Mouse (Mus musculus): ENCODE measurements around the gene Wdr82. TPM values are rescaled to one million over a fixed set of nuclear protein-coding genes. Genes with fewer than 3 reads are reported as not detected.

Wdr82 gene
- polyA plus RNA-seq, 1 experiment from 2014 or later = 30.8 TPM

- Histone ChIP-seq H3K27me3 (peaks cover 7% of the 10 kb centered on the region), H3K36me3 (peaks cover 26% of the 10 kb centered on the region), H3K4me1 (no peaks in the 10 kb centered on the region; the same call in 1 of the 2 replicates), H3K9me3 (no peaks in the 10 kb centered on the region), H3K4me3 (no peak overlapping the region), H3K27ac (no peak overlapping the region), H3K4me2 (replicated peaks) (no peak overlapping the region), H3K9ac (no peak overlapping the region)
- ATAC-seq (ENCODE audit: insufficient number of reproducible peaks, insufficient read depth, low FRiP score, low TSS enrichment) = no peak
- 73% methylated on average over 9 of the region's 9 CpGs for WGBS
Observed at GRCm38 (mm10) chr9:106230051-106230733, 59.5 kb downstream of the Wdr82 start.

DNA sequence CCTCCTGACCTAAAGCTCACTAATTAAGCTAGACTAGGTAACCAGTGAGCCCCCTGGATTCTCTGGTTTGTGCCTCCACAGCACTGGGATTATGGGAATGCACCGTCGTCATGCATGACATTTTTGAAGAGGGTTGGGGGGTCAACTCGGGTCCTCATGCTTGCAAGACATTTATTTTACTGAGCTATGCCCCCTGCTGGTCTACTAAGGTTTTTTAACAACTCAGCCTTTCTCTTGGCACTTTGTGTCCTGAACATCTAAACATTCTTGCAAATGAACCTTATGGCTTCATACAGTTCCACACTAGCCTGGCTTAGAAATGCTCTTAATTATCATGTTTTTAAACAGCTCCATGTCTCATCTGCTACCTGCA lies 60.0 kb downstream of the Wdr82 start:
- Histone ChIP-seq H3K4me3 (no peak overlapping the region), H3K27me3 (peaks cover 1% of the 10 kb centered on the region; the same call in 1 of the 2 replicates), H3K4me2 (replicated peaks) (no peak overlapping the region), H3K36me3 (peaks cover 31% of the 10 kb centered on the region), H3K9me3 (no peaks in the 10 kb centered on the region), H3K27ac (no peak overlapping the region), H3K4me1 (no peaks in the 10 kb centered on the region; the same call in 1 of the 2 replicates), H3K9ac (no peak overlapping the region)
- ATAC-seq (ENCODE audit: insufficient number of reproducible peaks, insufficient read depth, low FRiP score, low TSS enrichment) = no peak
- WGBS = 50% methylated on average over 3 of the region's 3 CpGs

DNA sequence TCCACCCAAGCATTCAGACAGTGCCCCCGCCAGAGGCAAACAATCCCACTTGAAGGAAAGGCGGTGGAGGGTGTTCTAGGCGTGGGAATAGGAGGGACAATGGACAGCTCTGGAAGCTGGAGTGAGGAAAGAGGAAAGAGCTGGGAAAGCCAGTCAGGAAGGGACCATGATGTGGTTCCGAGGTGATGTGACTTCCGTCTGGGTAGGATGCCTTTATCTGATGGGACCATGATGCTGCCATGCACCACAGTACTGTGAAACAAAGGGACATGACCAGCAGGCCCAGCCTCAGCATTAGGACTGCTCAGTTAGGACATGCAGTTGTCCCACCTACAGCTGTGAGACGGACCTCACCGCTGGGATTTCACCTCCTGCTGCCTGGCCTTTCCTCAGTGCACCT lies 60.5 kb downstream of the Wdr82 start:
- H3K4me3 ChIP-seq = no peak overlapping the region
- no peak for ATAC-seq (ENCODE audit: insufficient number of reproducible peaks, insufficient read depth, low FRiP score, low TSS enrichment)
- H3K9ac ChIP-seq = no peak overlapping the region
- no peaks in the 10 kb centered on the region for H3K9me3 ChIP-seq
- 85% methylated on average over 7 of the region's 7 CpGs for WGBS
- H3K36me3 ChIP-seq = peaks cover 34% of the 10 kb centered on the region
- no peaks in the 10 kb centered on the region; the same call in 1 of the 2 replicates for H3K4me1 ChIP-seq
- no peak overlapping the region for H3K27ac ChIP-seq
- no peak overlapping the region for H3K4me2 ChIP-seq (replicated peaks)
- H3K27me3 ChIP-seq = no peaks in the 10 kb centered on the region

- WGBS = 86% methylated on average over 4 of the region's 4 CpGs
- H3K4me2 ChIP-seq (replicated peaks) = no peak overlapping the region
- no peaks in the 10 kb centered on the region; the same call in 1 of the 2 replicates for H3K4me1 ChIP-seq
- peaks cover 40% of the 10 kb centered on the region for H3K36me3 ChIP-seq
- H3K27me3 ChIP-seq = no peaks in the 10 kb centered on the region
- H3K27ac ChIP-seq = no peak overlapping the region
- H3K9ac ChIP-seq = no peak overlapping the region
- no peaks in the 10 kb centered on the region for H3K9me3 ChIP-seq
- ATAC-seq (ENCODE audit: insufficient number of reproducible peaks, insufficient read depth, low FRiP score, low TSS enrichment) = no peak
- no peak overlapping the region for H3K4me3 ChIP-seq
Observed at GRCm38 (mm10) chr9:106231816-106232215, 61.1 kb downstream of the Wdr82 start.

GRCm38 (mm10) chr9:106232956-106233355 lies 62.2 kb downstream of the Wdr82 start:
- no peak overlapping the region for H3K9ac ChIP-seq
- no peak overlapping the region for H3K4me2 ChIP-seq (replicated peaks)
- 94% methylated on average over 3 of the region's 3 CpGs for WGBS
- H3K27ac ChIP-seq = no peak overlapping the region
- H3K36me3 ChIP-seq = peaks cover 51% of the 10 kb centered on the region
- no peak for ATAC-seq (ENCODE audit: insufficient number of reproducible peaks, insufficient read depth, low FRiP score, low TSS enrichment)
- no peaks in the 10 kb centered on the region for H3K9me3 ChIP-seq
- no peak overlapping the region for H3K4me3 ChIP-seq
- H3K4me1 ChIP-seq = no peaks in the 10 kb centered on the region
- H3K27me3 ChIP-seq = no peaks in the 10 kb centered on the region

- Histone ChIP-seq H3K27me3 (no peaks in the 10 kb centered on the region), H3K9ac (no peak overlapping the region), H3K4me1 (no peaks in the 10 kb centered on the region), H3K36me3 (peaks cover 61% of the 10 kb centered on the region), H3K4me2 (replicated peaks) (no peak overlapping the region), H3K9me3 (no peaks in the 10 kb centered on the region), H3K27ac (no peak overlapping the region), H3K4me3 (no peak overlapping the region)
- WGBS = 79% methylated on average over 6 of the region's 6 CpGs
- ATAC-seq (ENCODE audit: insufficient number of reproducible peaks, insufficient read depth, low FRiP score, low TSS enrichment) = no peak
Observed at GRCm38 (mm10) chr9:106233953-106234352, 63.2 kb downstream of the Wdr82 start.

DNA sequence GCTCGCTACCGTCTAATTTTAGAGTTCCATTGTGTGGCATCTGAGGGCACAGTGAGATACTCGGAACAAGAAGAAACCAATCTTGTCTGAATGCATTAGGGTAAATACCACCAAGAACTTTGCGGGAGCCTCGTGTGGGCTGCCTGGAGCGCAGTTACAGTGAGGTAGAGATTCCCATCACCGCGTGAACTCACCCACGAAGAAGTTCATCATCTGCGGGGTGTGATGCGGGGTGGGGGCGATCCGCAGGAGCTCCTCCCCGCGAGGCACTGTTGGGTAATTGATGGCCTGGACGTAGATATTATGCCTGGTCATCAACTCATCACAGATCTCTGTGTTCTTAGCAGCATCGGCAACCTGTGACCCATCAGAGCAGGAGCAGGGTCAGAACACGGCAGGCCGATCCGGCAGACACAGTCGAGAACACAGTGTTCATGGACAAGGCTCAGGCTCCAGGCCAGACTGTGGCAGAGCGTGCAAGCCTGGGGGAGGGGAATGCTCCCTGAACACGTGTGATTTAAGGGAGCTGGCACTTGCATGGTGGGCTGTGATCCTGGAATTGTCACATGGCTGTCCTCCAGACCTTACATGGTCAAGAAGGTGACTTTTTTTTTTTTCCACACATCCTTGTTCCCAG lies 64.6 kb downstream of the Wdr82 start:
- no peak for ATAC-seq (ENCODE audit: insufficient number of reproducible peaks, insufficient read depth, low FRiP score, low TSS enrichment)

DNA sequence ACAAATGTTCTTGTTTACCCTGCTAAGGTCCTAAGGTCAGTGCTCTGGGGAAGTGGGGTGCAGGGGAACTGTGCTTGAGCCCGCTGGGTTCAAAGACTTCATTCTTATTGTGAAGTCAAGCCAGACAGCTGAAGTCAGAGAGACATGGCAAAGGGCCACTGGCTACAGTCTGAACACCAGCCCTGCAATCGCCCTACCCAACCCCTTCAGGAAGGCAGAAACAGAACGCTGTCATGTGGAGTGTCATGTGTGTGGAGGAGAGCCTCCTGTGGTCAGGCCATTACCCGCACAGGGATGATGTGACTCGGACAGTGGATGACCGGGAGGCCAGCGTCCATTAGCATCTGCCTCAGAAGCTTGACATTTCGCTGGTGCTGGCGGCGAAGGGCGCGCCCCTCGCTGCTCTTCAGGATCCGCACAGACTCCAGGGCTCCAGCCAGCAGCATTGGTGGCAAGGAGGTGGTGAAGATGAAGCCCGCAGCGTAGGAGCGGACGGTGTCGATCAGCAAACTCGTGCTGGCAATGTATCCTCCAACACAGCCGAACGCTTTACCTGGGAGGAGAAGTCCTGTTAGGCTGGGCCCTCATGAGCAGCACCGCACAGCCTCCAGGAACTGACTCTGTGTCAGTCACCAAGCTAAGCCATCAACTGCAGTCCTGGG lies 65.6 kb downstream of the Wdr82 start:
- no peak overlapping the region for H3K4me2 ChIP-seq (replicated peaks)
- H3K4me3 ChIP-seq = no peak overlapping the region
- H3K9ac ChIP-seq = no peak overlapping the region
- ATAC-seq (ENCODE audit: insufficient number of reproducible peaks, insufficient read depth, low FRiP score, low TSS enrichment) = no peak
- peaks cover 84% of the 10 kb centered on the region for H3K36me3 ChIP-seq
- H3K4me1 ChIP-seq = no peaks in the 10 kb centered on the region
- no peak overlapping the region for H3K27ac ChIP-seq
- no peaks in the 10 kb centered on the region for H3K27me3 ChIP-seq
- WGBS = 93% methylated on average over 23 of the region's 23 CpGs
- H3K9me3 ChIP-seq = no peaks in the 10 kb centered on the region

More for the DNA sequence above, 64.6 kb downstream of the Wdr82 start:
- Histone ChIP-seq H3K27ac (no peak overlapping the region), H3K9ac (no peak overlapping the region), H3K36me3 (peaks cover 75% of the 10 kb centered on the region), H3K27me3 (no peaks in the 10 kb centered on the region), H3K4me1 (no peaks in the 10 kb centered on the region), H3K4me3 (no peak overlapping the region), H3K9me3 (no peaks in the 10 kb centered on the region), H3K4me2 (replicated peaks) (no peak overlapping the region)
- 94% methylated on average over 23 of the region's 23 CpGs for WGBS

DNA sequence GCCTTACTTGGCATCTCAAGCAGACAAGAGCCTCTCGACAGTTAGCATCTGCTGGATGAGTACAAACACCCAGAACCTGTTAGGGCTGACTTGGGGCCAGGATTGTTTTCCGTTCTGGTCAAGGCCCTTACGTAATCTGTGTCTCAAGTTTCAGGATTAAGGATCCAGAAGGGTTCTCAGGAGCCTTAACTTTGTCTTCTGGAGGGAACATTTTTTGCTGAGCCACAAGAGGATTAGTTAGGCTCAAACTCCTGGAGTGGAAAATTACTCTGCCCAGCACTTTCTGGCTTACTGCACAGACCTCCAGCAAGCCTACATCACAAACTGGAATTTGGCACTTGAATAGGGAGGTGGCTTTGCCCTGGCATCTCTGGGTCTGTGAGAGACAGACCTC lies 66.1 kb downstream of the Wdr82 start:
- Histone ChIP-seq H3K36me3 (peaks cover 89% of the 10 kb centered on the region), H3K27me3 (no peaks in the 10 kb centered on the region), H3K4me2 (replicated peaks) (no peak overlapping the region), H3K27ac (no peak overlapping the region), H3K4me3 (no peak overlapping the region), H3K4me1 (no peaks in the 10 kb centered on the region), H3K9me3 (no peaks in the 10 kb centered on the region), H3K9ac (no peak overlapping the region)
- ATAC-seq (ENCODE audit: insufficient number of reproducible peaks, insufficient read depth, low FRiP score, low TSS enrichment) = no peak
- 80% methylated on average over 3 of the region's 3 CpGs for WGBS

DNA sequence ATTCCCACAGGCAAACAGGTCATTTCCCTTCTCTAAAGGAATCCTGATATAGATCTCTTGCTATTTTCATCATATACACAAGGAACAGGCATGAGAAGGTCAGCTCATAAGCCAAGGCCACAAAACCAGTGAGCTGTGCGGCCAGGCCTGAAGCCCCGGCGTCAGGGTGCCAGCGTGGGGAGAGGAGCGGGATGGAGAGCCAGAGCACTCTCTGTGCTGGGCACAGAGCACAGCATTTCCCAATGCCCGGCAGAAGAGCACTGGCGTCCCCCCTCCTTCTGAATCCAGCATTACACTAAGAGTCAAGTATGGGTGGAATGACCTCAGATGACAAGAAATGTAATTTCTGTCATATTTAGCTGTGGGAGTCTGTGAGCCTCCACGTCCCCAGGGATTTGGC lies 66.7 kb downstream of the Wdr82 start:
- Histone ChIP-seq H3K4me3 (no peak overlapping the region), H3K27ac (no peak overlapping the region), H3K9ac (no peak overlapping the region), H3K36me3 (peaks cover 91% of the 10 kb centered on the region), H3K9me3 (no peaks in the 10 kb centered on the region), H3K4me1 (no peaks in the 10 kb centered on the region), H3K27me3 (no peaks in the 10 kb centered on the region), H3K4me2 (replicated peaks) (no peak overlapping the region)
- no peak for ATAC-seq (ENCODE audit: insufficient number of reproducible peaks, insufficient read depth, low FRiP score, low TSS enrichment)
- WGBS = 88% methylated on average over 8 of the region's 8 CpGs

- no peaks in the 10 kb centered on the region for H3K27me3 ChIP-seq
- no peak overlapping the region for H3K9ac ChIP-seq
- WGBS = 95% methylated on average over 10 of the region's 10 CpGs
- no peak overlapping the region for H3K27ac ChIP-seq
- no peak overlapping the region for H3K4me3 ChIP-seq
- H3K4me2 ChIP-seq (replicated peaks) = no peak overlapping the region
- H3K9me3 ChIP-seq = no peaks in the 10 kb centered on the region
- no peak for ATAC-seq (ENCODE audit: insufficient number of reproducible peaks, insufficient read depth, low FRiP score, low TSS enrichment)
- no peaks in the 10 kb centered on the region for H3K4me1 ChIP-seq
- peaks cover 91% of the 10 kb centered on the region for H3K36me3 ChIP-seq
Observed at GRCm38 (mm10) chr9:106237878-106238277, 67.2 kb downstream of the Wdr82 start.

Measured in embryonic facial prominence, embryonic 12.5 days (tissue).